Mouse (Mus musculus) cortical plate, adult 2 months (tissue): ENCODE measurements at regions not wholly inside any gene's neighbourhood (a gene's known extent, or its start where the extent isn't known, plus 50 kb on each side); places are given as distances from the start of the nearest gene placed in this dataset.

ENCODE experiments used
- CTCF ChIP-seq: fragments of 200-500 bp; IDR thresholded peaks from 2 replicates; pipeline ENCODE4 v1.5.1; 2011; ENCODE audit warnings: mild to moderate bottlenecking, control low read depth, low read length; ENCODE audit not compliant: insufficient read depth; ENCODE audit errors: extremely low read depth
- POLR2A ChIP-seq: fragments of 200-500 bp; IDR thresholded peaks from 2 replicates; pipeline ENCODE4 v1.6.1; 2011; ENCODE audit warnings: mild to moderate bottlenecking, low read length, control low read depth; ENCODE audit not compliant: insufficient read depth; ENCODE audit errors: extremely low read depth

DNA sequence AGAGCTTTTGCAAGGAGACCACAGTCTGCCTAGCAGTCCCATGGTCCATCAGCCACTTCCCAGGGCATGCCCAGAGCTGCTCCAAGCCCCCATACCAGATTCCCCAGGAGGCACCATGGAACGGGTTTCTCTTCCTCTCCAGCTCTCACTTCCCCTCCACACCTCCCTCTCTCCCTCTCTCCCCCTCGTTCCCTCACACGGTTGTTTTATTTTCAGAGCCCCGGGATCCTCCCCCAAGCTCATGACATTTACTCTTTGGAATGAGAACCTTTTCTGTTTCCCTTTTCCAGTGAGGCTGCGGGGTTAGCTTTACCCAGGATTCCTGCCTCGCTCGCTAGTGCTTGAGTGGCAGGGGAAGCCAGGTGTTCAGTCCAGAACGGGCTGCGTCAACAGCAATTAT is 436.9 kb downstream of the Matn1 start:
- no peak for TF ChIP-seq POLR2A
- TF ChIP-seq CTCF = no peak
